Mouse (Mus musculus) layer of hippocampus, postnatal 10 days (tissue): Measurements from ENCODE around the gene Enah. TPM values are rescaled to one million over a fixed set of nuclear protein-coding genes. Genes with fewer than 3 reads are reported as not detected.

Source experiments
- DNase-seq, 2 experiments: peaks; one replicate each; pipeline ENCODE4 v3.0.0; 2021; ENCODE audit warnings: low spot score in 2 of 2
- long read RNA-seq: library from polyadenylated mRNA; stranded (forward); transcript quantifications from one replicate; pipeline ENCODE4 v2.0.0, GENCODE M21; 2023
- total RNA-seq, 2 experiments: library from RNA; stranded (reverse); gene quantifications; 2 replicates each; pipeline ENCODE4 v1.2.3; 2021

Enah gene
- total RNA-seq, result 100 to 1,000 TPM; 173 to 184 TPM
- long read RNA-seq, full-length matches to known transcripts, result 4 of 39 reads
- long read RNA-seq, partial matches to known transcripts, result 2 of 39 reads
- long read RNA-seq, other reads (novel, unspliced or antisense), result 33 of 39 reads

- DNase-seq, result peak; percentile 61 to 82
Measured at GRCm38 (mm10) chr1:182019926-182020801, at the start of gene Enah. Gene Enah (minus strand): TSS chr1:182019990.

GRCm38 (mm10) chr1:182068136-182068535, 48.3 kb upstream of the Enah start:
- DNase-seq, result no peak

GRCm38 (mm10) chr1:182066527-182067465, 47.0 kb upstream of the Enah start:
- no peak for DNase-seq

- no peak for DNase-seq
Measured at GRCm38 (mm10) chr1:182063716-182064115, 43.9 kb upstream of the Enah start.

GRCm38 (mm10) chr1:182062801-182063200, 43.0 kb upstream of the Enah start:
- no peak for DNase-seq

GRCm38 (mm10) chr1:182061203-182061602, 41.4 kb upstream of the Enah start:
- DNase-seq, result no peak

- no peak for DNase-seq
Measured at GRCm38 (mm10) chr1:182059806-182060205, 40.0 kb upstream of the Enah start.

- DNase-seq, result no peak
Measured at GRCm38 (mm10) chr1:182057998-182058397, 38.2 kb upstream of the Enah start.

GRCm38 (mm10) chr1:182055122-182055521, 35.3 kb upstream of the Enah start:
- DNase-seq, result no peak

- no peak for DNase-seq
Measured at GRCm38 (mm10) chr1:182054651-182055050, 34.9 kb upstream of the Enah start.

- DNase-seq, result no peak
Measured at GRCm38 (mm10) chr1:182052973-182053372, 33.2 kb upstream of the Enah start.

- no peak for DNase-seq
Measured at GRCm38 (mm10) chr1:182052385-182052784, 32.6 kb upstream of the Enah start.

- no peak for DNase-seq
Measured at GRCm38 (mm10) chr1:182049813-182050212, 30.0 kb upstream of the Enah start.

GRCm38 (mm10) chr1:182048101-182048500, 28.3 kb upstream of the Enah start:
- DNase-seq, result no peak

- DNase-seq, result no peak
Measured at GRCm38 (mm10) chr1:182047016-182047690, 27.4 kb upstream of the Enah start.

GRCm38 (mm10) chr1:182045208-182045607, 25.4 kb upstream of the Enah start:
- no peak for DNase-seq

- no peak for DNase-seq
Measured at GRCm38 (mm10) chr1:182040538-182040937, 20.7 kb upstream of the Enah start.

- no peak for DNase-seq
Measured at GRCm38 (mm10) chr1:182031757-182032156, 12.0 kb upstream of the Enah start.

GRCm38 (mm10) chr1:182031066-182031465, 11.3 kb upstream of the Enah start:
- DNase-seq, result no peak

- no peak for DNase-seq
Measured at GRCm38 (mm10) chr1:182029989-182030649, 10.3 kb upstream of the Enah start.
